Mouse (Mus musculus) erythroblast, embryonic 14.5 days (primary cell): ENCODE results near the gene Gpc4.

Experiments
- GATA1 ChIP-seq: IDR thresholded peaks from 2 replicates; pipeline ENCODE4 v1.6.1; 2012; ENCODE audit warnings: low read length, inconsistent platforms, mixed read lengths
- TAL1 ChIP-seq: IDR thresholded peaks from 3 replicates; pipeline ENCODE4 v1.6.1; 2012; ENCODE audit warnings: low read length, inconsistent platforms, mixed read lengths

DNA sequence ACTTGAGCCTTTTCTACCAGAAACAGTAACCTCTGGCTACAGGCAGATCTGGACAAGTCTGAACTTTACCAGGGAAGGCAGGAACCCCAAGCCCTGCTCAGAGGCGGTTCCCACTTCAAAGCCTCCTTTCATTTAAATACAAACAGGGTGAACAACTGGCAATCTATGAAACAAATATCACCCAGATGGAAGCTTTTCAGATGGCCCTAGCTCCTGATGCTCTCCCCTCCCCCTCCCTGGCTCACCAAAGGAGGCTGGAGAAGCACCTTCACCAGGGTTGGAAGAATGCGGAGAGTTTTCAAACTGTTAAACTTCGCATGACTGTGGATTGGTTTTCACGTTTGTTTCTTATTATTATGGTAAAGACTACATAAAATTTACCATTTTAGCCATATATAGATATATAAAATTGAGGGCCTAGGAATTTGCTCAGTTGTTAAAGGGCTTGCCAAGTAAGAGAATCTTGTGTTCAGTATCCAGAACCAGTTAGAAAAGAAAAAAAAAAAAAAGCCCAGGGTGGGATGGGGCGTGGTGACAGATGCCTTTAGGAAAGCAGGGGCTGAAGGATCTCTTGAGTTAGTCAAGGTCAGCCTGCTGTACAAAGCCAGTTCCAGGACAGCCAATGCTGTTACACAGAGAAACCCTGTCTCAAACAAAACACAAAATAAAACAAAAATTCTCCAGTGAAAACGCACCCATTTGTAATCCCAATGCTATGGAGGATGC lies 2.6 kb upstream of the Gpc4 start:
- TF ChIP-seq GATA1 (no peak), TAL1 (no peak)
